Mouse (Mus musculus) adipocyte (in vitro differentiated cells): Measurements from ENCODE around the gene Huwe1.

ENCODE experiments used
- DNase-seq: peaks from one replicate; pipeline ENCODE4 v3.0.0-alpha.2; 2016; ENCODE audit warnings: low spot score

Huwe1 gene

DNA sequence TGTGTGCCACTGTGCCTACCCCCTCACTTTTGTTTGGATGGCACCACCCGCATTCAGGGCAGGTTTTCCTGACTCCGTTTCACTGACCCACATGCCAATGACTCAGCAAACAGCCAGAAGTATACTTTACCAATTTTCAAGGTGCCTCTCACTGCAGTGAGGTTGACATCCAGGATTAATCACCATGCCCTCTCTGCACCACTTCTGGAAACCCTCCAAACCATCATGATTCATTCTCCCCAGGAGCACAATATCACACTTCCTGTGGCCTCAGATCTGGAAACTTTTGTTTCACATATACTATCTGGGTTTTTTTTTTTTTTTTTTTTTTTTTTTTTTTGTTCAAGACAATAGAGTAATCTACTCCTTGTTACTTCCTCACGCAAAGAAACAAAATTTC lies 150.6 kb downstream of the Huwe1 start:
- no peak for DNase-seq
